Mouse (Mus musculus): ENCODE measurements around the gene Ttll10.

GRCm38 (mm10) chr4:156050391-156050980 lies 8.7 kb downstream of the Ttll10 start:
- no peak for TF ChIP-seq CTCF (IDR thresholded peaks at IDR 0.05; ENCODE audit: extremely low read depth, insufficient read depth, low read length)
- no peak for TF ChIP-seq POLR2A (IDR thresholded peaks at IDR 0.05; ENCODE audit: extremely low read depth, insufficient read depth, low read length)

Measured in cortical plate, adult 2 months (tissue).